Mouse (Mus musculus): Measurements from ENCODE around the gene Fam171a2. TPM values are rescaled to one million over a fixed set of nuclear protein-coding genes. Genes with fewer than 3 reads are reported as not detected.

The Fam171a2 gene
- polyA plus RNA-seq (2017; shearing (Covaris generic)): not detected

GRCm38 (mm10) chr11:102447497-102447896 lies at the start of gene Fam171a2:
Gene Fam171a2 (minus strand): TSS chr11:102447682.

GRCm38 (mm10) chr11:102469648-102470357 lies 22.3 kb upstream of the Fam171a2 start, which contains the start of gene Itga2b:
Gene Itga2b (minus strand): TSS chr11:102470122.

GRCm38 (mm10) chr11:102430121-102431017 lies 17.1 kb downstream of the Fam171a2 start, which contains the start of gene Grn:
Gene Grn (plus strand): TSS chr11:102430315.

GRCm38 (mm10) chr11:102407834-102408215 lies 39.7 kb downstream of the Fam171a2 start, which contains the start of gene Slc25a39:
Gene Slc25a39 (minus strand): TSS chr11:102407946.

GRCm38 (mm10) chr11:102393238-102393634 lies 54.2 kb downstream of the Fam171a2 start, which contains the start of gene Rundc3a:
Gene Rundc3a (plus strand): TSS chr11:102393403.

Other genes with a start within 250 kb of the Fam171a2 start
- gene Hdac5, start 217.5 kb downstream of the Fam171a2 start, polyA plus RNA-seq (2017; shearing (Covaris generic)): 34.6 TPM
- gene BC030867, start 198.8 kb downstream of the Fam171a2 start, polyA plus RNA-seq (2017; shearing (Covaris generic)): 0.25 TPM
- not detected for gene Asb16, start 178.9 kb downstream of the Fam171a2 start, polyA plus RNA-seq (2017; shearing (Covaris generic))
- gene Tmub2, start 162.8 kb downstream of the Fam171a2 start, polyA plus RNA-seq (2017; shearing (Covaris generic)): 60.1 TPM
- 19.2 TPM for gene Atxn7l3, start 151.1 kb downstream of the Fam171a2 start, polyA plus RNA-seq (2017; shearing (Covaris generic))
- gene Ubtf, start 127.9 kb downstream of the Fam171a2 start, polyA plus RNA-seq (2017; shearing (Covaris generic)): 138 TPM
- gene Slc4a1, start 81.5 kb downstream of the Fam171a2 start, polyA plus RNA-seq (2017; shearing (Covaris generic)): 0.13 TPM
- gene Rundc3a, start 54.3 kb downstream of the Fam171a2 start, polyA plus RNA-seq (2017; shearing (Covaris generic)): 28.6 TPM
- 84.5 TPM for gene Slc25a39, start 39.7 kb downstream of the Fam171a2 start, polyA plus RNA-seq (2017; shearing (Covaris generic))
- gene Grn, start 17.4 kb downstream of the Fam171a2 start, polyA plus RNA-seq (2017; shearing (Covaris generic)): 35.7 TPM
- gene Itga2b, start 22.4 kb upstream of the Fam171a2 start, polyA plus RNA-seq (2017; shearing (Covaris generic)): 1.3 TPM
- 66.8 TPM for gene Gpatch8, start 108.7 kb upstream of the Fam171a2 start, polyA plus RNA-seq (2017; shearing (Covaris generic))
- not detected for gene Gm11627, start 131.8 kb upstream of the Fam171a2 start, polyA plus RNA-seq (2017; shearing (Covaris generic))
- gene Fzd2, start 156.7 kb upstream of the Fam171a2 start, polyA plus RNA-seq (2017; shearing (Covaris generic)): not detected
- not detected for gene Meioc, start 216.0 kb upstream of the Fam171a2 start, polyA plus RNA-seq (2017; shearing (Covaris generic))

Data from CD4-positive, CD25-positive, alpha-beta regulatory T cell (primary cell).